Mouse (Mus musculus) erythroblast, embryonic 14.5 days (primary cell): ENCODE data around the gene Cort.
"Not testable (repeated sequence)": the region's sequence is repeated elsewhere in the genome, so short reads cannot be mapped to it uniquely, and the experiment has no call there.

Experiments
- GATA1 ChIP-seq: IDR thresholded peaks from 2 replicates; pipeline ENCODE4 v1.6.1; 2012; ENCODE audit warnings: low read length, inconsistent platforms, mixed read lengths
- TAL1 ChIP-seq: IDR thresholded peaks from 3 replicates; pipeline ENCODE4 v1.6.1; 2012; ENCODE audit warnings: low read length, inconsistent platforms, mixed read lengths

GRCm38 (mm10) chr4:149119978-149120562 is 6.5 kb downstream of the Cort start:
- TF ChIP-seq TAL1, GATA1: not testable (repeated sequence)
